Mouse (Mus musculus) activated CD4-positive, CD25-positive, alpha-beta regulatory T cell, adult 4 months (primary cell): Measurements from ENCODE around the gene C2cd4a. TPM values are rescaled to one million over a fixed set of nuclear protein-coding genes. Genes with fewer than 3 reads are reported as not detected.

Source experiments
- ATAC-seq: one replicate; pipeline ENCODE4 v1.8.0; 2017
- polyA plus RNA-seq, 2 experiments: library from polyadenylated mRNA; unstranded; fragments of 100-300 nt; shearing (Covaris generic); gene quantifications; one replicate each; pipeline ENCODE4 v1.2.1; 2017

Gene C2cd4a
- polyA plus RNA-seq, 2 experiments from 2014 or later: not detected

DNA sequence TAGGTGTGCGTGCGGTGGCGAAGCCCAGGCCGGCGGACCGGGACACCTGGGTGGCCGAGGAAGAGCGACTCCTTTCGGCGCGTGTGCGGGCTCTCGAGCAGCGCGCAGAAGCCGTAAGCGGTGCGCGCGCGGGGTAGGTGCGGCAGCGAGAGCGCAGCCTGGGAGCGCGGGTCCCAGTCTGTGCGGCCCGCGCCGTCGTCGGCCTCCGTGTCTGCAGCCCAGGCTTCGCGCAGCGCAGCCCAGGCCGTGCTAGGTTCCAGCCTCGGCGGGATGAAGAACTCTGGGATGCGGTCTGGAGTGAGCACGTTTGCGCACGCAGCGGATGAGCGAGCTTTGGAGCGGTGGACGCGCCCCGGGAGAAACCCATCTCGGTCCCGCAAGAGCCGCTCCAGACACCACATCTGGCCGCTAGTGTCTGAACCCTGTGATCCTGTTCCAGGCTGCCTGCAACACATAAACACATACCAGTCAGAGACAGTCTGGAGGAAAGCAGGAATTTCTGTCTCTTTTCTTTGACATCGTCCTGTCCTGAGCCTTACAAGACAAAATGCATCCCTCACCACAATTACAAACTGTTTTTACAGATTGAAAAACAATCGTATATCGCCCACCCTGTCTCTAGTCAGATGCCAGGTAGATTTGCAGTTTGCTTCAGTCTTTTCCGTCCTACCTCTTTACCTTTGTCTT lies 628 bp downstream of the C2cd4a start:
- ATAC-seq: no peak

DNA sequence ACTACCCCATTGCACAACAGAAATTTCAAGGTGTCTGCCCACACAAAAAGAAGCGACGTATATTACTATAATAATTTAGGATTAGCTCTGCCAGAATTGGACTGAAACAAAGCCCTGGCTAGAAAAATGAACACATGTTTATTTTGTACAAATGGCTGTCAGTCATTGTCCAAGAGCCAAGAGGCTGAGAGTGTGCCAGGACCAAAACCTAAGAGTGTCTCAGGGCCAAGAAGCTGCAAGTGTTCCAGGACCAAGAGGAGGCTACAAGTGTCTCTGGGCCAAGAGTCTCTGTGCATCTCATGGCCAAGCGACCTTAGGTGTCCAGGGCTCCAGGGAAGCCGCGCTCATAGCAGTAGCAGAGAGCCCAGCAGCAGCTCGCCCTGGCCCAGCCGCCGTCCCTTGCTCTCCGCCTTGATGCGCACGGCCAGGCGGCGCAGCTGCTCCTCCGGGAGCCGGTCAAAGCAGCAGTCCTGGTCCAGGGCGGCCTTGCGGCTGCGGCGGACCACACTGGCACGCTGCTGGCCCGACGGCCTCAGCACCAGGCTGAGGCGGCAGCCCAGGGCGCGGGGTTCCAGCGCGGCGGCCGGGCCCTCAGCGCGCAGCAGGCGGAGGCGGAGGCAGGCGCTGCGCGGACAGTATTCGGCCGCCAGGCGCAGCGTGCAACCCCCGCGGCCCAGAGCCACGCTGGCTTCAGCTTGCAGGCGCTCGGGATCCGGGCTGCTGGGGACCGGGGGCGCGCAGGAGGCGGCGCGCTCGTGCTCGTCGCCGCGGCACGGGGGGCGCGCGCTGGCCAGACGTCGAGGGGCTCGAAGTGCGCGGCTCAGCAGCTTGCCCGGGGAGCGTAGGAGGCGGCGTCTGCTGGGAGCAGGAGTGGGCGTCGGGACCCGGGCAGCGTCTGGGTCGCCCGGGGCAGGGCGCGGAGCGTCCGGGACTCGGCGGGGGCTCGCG lies 1.4 kb downstream of the C2cd4a start:
- ATAC-seq: no peak

DNA sequence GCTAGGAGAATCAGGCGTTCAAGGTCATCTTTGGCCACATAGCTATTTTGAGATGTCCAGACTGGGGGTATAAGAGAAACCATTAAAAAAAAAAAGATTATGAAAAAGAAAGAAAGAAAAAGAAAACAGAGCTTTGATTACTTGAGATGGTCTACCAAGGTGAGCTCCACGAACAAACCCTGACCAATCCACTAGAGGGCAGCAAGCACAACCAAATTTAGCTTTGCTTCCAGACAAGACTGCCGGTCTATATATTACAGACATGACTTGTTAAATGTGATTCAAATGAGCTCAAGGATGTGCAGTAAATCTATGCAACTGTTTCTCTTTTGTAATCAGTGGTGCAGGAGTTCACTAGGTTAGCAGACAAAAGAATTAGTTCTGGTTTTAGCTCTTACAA lies 3.9 kb downstream of the C2cd4a start:
- no peak for ATAC-seq

DNA sequence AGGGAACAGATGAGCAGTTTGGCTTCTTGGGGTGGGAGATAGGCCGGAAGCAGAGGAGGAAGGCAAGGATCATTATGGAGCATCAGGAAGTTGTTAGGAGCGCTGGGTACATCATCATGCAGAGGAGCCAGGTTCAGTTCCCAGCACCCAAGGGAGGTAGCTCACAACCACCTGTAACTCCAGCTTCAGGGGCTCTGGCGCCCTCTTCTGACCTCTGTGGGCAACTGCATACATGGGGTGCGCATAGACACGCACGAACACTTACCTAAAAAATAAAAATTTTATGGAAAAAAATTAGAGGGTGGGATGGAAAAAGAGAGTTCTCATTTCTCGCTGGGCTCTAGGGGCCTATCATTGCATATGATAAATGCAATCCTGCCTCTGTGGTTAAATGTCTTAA lies 6.6 kb downstream of the C2cd4a start:
- no peak for ATAC-seq

DNA sequence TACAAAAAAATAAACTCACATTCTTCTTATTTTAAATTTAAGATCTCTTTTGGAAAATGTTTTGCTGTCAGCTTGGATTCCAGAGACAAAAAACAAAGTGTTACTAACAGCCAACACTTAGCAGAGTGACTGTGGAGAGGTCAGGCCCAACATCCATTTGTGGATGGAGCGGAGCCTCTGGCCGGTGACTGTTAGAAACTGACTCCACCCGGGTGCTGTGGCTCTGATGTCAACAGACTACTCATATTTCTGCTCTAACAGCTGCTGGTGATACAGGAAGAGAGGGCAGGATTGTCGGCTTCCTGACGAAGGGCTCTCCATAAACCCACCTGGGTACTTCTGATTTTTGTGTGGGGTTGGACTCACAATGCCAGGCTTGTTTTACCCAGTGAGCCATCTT lies 9.0 kb downstream of the C2cd4a start:
- no peak for ATAC-seq

DNA sequence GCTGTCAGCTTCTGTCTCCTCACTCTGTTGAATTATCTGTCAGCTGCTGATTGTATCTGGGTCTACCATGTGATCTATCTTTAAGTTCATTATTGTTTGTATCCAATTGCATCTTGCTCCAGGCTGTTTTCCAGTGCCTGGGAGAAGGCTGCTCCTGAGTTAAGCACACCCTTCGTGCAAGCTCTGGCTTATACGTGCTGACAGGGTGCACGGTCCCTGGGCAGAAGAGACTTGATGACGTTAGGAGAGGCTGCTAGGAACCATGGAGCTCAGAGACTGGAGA lies 13.5 kb downstream of the C2cd4a start:
- no peak for ATAC-seq

DNA sequence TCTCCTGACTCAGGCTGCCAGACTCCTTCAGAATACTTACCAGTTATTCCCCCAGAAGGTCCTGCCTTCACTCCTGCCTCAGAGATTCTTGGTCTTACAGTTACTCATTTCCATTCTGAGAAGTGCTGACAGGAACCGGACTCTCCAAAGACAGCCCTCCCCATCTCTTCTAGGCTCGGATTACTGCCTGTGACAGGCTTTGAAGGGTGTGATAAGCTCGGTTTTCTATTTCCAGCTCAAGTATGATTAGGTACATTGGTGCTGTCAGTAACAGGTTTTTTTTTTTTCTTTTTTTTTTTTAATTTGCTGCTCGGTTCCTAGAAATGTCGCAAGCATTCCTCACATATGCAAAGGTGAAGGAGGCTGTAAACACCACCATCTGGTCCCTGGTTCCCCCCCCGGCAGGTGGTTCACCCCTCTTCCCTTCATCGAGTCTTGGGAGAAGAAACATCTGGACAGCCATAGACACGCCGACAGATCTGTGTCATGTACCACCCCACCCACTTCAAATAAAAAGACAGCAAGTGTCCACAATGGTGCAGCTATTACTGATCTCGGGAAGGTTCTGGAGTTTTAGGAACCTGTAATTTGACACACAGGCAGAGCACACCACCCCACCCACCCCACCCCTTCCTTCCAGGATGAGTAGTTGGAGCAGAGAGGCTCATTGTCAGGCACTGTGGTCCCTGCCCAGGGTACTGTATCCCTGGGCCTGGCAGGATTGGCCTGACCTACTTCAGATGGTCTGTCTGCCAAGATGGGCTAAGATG lies 14.0 kb downstream of the C2cd4a start:
- no peak for ATAC-seq

DNA sequence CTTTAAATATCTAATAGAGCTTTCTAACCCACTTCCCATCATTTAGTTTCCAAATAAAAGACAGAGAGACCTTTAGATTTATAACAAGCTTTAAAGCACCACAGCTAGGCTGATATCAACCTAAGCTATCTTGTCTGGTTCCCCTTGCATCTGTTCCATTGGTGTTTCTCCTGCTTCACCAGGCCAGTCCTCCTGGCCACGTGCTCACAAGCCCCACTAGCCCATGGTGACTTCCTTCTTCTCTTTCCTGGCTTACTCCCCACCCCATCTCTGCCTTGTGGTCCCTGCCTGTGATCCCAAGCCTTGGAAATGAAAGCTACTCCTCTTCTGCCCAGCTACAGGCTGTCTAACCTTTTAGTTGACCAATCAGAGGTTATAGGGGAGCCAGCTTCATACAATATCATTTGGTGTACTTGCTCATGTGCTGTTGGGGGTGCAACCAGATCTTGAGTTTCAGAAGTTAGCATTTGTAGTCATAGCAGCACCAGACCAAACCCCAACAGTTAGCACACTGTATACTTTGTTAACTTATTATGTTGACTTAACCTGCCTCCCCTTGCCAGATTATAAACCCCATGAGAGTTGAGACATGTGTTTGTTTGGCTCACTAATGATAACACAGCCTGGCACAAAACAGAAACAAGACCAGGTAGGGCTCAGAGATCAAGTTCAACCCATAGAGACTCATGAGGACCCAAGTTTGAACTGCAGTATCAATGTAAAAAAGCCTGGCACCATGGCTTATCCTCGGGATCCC lies 15.8 kb downstream of the C2cd4a start:
- no peak for ATAC-seq

DNA sequence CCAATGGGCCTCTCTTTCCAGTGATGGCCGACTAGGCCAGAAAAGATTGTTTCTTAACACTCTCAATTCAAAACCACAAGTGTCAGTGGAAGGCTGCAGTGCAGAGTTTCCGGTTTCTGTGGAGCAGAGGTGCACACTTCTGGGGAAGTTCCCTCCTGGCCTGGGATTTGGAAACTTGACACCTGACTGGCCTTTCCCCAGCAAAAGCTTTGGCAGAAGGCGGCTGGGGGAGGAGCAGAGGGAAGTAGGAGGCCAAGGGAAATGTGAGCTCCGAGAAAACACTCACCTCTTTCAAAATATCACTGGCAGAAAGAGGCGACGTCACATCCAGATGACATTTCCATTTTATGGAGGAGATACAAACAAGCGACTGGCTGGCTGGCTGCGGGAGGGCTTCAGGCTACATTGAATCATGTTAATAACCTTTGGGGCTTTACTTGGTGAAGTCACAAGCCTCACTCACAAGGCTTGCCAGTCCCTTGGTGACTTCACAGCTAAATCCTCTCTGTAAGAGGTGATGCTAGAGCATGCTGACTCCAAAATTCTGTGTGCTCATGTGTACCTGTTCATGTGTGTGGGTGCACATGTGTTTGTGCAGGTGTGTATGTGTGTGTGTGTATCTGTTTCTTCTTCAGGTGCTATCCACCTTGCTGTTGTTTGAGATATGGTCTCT lies 18.3 kb downstream of the C2cd4a start:
- peak; percentile 84 for ATAC-seq

DNA sequence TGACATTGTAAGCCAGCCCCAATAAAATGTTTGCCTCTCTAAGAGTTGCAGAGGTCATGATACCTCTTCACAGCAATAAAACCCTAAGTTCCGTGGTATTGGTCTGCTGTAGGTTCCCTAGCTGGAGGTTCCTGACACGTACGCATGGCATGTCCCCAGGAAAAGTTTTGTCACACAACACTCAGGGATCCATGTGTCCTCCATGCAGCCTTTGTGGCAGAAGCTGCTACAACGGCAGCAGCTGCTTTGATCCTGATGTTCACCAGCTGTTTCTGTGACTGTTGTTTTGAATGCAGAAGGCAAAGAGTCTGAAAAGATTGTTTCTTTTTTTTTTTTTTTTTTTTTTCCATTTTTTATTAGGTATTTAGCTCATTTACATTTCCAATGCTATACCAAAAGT lies 19.0 kb downstream of the C2cd4a start:
- ATAC-seq: no peak

DNA sequence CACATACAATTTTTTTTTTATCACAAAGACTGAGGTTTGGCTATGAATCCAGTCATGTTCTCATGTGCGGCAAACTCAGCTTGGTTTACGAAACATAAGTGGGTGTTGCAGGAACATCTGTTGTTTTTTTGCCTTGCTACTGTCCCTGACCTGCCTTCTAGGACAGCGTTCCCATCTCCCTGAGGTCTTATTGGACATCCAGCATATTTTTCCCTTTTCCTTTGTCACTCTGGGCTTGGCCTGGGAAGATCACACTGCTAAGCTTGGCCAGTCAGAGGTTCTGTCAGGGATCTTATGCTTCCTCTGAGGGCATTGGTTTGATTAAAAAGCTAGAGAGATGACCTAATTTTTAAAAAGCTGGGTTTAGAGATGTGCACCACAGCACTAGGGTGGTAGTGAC lies 21.0 kb downstream of the C2cd4a start:
- ATAC-seq: no peak

DNA sequence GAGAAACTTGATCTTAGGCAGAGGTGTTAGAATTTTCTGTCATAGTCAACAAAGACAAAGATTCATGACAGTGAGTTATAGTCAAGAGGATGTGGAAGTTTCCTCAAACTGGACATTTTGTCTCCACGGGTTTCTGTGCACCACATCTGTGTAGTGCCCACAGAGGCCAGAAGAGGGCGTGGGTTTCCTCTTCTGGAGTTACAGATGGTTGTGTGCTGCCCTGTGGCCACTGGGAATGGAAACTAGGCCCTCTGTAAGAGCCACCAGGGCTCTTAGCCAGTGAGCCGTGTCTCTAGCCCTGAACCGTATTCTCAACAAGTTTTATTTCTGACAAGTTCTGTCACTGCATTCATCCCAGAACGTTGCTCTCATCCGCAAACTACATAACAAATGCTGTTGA lies 21.6 kb downstream of the C2cd4a start:
- ATAC-seq: no peak

DNA sequence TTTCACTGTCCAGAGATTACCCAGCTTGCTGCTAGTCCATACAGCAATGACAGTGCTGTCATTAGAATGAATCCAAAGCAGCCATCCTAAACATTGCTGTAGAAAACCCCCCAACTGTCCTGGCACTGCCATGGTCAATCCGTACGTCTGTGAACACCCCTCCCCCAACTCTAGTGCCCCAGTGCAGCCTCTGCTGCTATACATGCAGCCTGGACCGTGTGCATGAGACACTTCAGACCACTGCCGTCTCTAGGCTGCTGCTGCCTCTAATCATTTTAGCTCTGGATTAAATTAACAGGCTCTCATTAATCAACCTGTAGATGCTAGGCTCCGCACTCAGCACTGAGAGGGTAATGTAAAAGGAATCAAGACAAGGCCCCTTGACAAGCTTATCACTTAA lies 25.1 kb downstream of the C2cd4a start:
- no peak for ATAC-seq

DNA sequence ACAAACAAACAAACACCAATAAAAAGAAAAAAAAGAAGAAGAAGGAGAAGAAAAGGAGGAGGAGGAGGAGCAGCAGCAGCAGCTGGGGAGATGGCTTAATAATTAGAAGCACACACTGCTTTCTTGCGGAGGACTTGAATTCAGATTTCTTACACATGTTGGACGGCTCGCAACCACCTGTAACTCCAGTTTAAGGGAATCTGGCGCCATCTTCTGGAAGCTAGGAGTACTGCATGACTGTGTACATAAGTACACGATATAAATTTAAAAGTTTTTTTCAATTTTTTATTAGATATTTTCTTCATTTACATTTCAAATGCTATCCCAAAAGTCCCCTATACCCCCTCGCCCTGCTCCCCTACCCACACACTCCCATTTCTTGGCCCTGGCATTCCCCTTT lies 29.9 kb downstream of the C2cd4a start:
- ATAC-seq: no peak

DNA sequence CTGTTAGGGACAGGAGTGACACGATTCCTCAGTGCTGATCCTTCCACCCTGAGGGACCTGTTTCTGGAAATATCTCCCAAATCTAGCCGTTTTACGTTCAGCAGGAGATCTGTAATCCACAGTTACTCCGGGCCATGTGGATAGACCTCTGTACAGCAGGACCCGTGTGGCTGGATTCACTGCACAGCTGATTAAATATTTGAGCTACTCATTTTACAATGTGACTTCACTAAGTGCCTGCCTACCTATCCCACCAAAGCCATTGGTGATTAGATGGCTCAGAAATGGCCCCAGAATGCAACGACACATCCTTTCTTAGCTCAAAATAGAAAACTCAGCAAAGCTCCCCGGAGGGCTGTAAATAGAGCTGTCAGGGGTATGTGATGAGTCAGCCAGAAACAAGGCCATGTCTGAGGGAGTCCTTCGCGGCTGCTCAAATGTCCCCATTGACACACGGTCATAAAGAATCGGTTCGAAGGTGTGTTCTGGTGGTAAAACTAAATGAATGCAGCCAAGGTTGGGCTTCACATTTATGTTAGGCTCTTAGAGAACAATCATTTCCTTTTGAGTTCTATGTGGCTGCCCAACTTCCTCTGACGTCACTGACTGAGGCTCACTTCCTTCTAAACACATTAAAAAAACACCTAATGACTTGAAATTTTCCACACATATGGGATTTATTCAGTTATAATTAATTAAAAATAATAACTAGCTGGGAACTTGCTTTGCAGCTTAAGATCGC lies 32.9 kb downstream of the C2cd4a start:
- ATAC-seq: peak; percentile 93

DNA sequence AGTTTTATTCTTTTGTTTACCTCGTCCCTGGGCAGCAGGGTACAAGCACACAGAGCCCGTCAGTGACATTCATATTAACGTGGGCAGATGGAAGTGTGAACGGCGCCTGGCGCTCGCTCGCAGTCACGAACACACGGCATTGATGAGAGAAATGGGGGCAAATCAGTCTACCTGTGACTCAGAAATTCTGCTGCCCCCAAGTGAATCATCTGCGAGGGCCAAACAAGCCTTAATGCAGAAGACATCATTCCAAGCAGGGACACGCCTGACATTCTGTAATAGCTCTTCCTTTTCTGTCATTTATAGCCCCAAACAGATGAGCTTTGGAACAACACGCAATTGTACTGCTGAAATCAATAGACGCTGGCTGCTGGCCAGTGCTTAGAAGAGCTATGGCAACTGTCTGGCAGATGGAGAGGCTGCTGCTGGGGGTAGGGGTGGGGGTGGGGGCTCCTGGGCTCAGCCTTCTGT lies 36.9 kb downstream of the C2cd4a start:
- ATAC-seq: no peak

DNA sequence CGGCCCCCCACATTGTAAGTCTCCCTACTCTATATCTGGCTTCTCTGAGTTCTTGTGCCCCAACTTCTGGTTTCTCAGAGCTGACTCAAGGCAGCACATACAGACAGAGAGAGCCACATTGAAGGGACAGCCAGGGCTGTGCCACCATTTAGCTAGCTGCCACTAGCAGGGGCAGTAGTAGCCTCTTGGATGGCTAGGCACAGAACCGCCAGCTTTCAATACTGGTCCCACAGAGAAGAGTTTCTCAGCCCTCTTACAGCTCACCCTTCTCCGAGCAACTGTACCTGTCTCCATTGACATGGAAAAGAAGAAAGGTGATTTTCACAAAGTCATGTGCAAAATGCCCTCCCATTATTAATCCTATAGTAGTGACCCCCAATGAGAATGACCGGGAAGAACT lies 37.5 kb downstream of the C2cd4a start:
- ATAC-seq: no peak

DNA sequence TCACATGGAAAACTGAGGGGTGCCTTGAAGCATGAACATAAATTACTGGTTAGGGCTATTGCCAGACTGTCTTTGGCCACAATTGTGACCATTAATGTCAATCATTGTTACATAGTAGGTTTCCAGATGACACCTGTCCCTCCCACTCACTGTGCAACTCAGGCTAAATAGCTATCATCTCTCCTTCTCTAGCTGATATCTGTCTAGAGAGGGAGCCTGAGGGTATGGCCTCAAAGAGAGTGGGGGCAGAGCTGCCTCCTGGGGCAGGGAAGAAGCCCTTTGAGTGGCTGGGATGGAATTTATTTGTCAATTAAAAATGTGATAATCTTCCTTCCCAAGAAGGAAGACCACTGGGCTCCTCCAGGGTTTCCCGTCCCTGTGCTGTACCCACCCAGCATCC lies 37.9 kb downstream of the C2cd4a start:
- ATAC-seq: no peak

DNA sequence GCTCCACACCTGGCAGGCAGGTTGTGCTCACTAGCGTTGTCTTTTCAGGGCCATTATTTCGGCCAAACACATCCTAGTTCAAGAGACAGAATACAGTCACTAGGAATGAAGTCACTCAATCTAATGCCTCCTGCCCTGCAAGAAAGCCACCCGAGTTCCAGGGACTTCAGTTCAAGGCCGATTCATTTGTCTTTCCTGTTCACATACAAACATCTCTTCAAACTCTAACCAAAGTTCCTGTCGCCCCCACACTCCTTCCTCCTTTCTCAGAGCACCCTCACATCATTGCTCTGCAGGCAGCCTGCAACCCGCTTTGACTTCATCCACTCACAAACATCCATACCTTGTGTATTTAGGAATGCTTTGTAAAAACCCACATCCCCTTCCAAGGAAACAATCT lies 38.6 kb downstream of the C2cd4a start:
- ATAC-seq: no peak

DNA sequence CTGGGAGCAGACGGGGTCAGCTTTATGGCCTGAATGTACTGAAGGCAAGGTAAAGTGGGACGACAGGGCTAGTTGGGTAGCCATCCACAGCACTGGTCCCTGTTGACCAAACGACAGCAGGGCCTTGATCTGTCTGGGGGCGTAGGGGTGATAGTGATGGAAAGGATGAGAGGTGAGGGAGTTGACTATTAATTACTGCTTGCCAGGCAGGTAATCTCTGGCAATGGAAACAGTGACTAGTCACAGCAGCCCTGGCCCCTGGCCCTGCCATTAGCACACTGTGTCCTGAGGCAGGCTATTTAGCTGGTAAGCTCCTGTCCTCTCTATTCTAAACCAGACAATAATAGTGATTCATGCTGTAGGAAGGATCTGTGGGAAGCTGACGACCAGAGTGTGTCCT lies 39.7 kb downstream of the C2cd4a start:
- peak; percentile 54 for ATAC-seq

DNA sequence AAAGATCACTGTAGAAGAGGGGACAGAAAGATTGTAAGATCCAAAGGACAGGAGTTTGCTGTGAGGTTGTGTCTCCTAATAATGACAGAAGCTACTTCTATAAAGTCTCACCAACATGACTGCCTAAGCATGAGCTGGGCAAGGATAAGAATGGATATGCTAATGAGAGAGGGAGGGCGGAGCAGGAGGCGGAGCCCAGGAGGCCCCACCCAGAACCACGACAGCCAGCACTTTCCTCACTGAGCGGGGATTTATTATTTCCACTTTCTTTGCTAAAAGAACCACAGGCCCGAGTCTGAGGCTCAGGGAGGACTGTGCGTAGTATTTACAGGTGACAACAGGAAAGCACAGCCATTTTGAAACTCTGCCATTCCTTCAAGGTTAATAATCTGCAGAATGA lies 44.5 kb downstream of the C2cd4a start:
- ATAC-seq: no peak
